Mouse (Mus musculus): ENCODE results near the gene Ubox5. TPM values are rescaled to one million over a fixed set of nuclear protein-coding genes. Genes with fewer than 3 reads are reported as not detected.

Ubox5 gene
- polyA plus RNA-seq, 2 experiments from 2014 or later = 8.4 to 14.8 TPM

GRCm38 (mm10) chr2:130634006-130634738, 4.3 kb upstream of the Ubox5 start:
- ATAC-seq = no peak

DNA sequence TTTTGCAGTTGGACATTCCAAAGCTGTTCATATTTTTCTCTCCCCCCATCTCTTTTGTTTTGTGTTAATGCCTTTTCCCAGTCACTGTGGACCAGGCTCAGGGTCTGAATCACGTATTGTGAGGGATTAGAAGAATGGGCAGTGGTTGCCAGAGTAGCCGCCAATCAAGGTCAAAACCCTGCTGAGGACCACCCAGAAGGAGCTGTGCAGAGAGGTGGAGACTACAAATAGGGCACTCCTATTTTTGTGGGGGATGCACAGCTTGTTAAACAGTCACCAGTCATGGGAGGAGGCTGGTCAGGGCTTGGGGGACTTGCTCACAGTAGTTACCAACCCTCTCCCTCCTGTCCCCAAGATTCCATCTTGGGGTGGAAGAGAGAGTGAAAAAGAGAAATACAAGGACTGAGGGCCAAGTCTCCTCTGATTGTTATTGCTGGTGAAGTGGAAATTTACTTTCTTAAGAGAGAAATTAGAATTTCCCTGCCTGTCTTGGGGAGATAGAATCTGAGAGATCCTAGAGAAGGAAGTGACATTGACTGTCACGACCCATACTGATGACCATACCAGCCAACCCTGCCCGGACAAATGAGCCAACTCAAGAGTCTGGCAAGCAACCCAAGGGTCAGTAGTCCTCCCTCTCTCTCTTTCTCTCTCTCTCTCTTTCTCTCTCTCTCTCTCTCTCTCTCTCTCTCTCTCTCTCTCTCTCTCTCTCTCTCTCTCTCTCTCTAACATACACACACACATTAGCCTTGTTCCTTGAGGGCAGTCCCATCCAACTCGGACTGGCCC, 3.2 kb upstream of the Ubox5 start:
- ATAC-seq = no peak

- no peak for ATAC-seq
Observed at GRCm38 (mm10) chr2:130632416-130632815, 2.6 kb upstream of the Ubox5 start.

- ATAC-seq = peak; percentile 24
Observed at GRCm38 (mm10) chr2:130629080-130629838, 579 bp downstream of the Ubox5 start.

GRCm38 (mm10) chr2:130628424-130628823, 1.4 kb downstream of the Ubox5 start:
- no peak for ATAC-seq

DNA sequence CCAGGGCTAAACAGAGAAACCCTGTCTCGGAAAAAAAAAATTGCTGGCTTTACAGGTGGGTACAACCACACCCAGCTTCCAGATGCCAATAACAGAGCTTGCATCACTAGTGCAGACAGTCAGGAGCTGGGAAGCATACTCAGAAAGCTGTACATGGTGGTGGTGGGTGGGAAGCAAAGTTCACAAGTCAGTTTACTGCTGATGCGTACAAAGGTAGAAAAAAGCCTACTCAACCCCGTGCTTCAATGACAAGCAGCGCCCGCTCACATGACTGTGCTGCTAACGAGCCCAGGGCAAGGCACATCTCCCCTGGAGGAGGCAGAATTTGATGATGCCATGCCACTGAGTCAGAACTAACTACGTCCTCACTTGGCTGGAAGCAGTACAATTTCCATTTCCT, 10.9 kb downstream of the Ubox5 start:
- ATAC-seq = no peak

DNA sequence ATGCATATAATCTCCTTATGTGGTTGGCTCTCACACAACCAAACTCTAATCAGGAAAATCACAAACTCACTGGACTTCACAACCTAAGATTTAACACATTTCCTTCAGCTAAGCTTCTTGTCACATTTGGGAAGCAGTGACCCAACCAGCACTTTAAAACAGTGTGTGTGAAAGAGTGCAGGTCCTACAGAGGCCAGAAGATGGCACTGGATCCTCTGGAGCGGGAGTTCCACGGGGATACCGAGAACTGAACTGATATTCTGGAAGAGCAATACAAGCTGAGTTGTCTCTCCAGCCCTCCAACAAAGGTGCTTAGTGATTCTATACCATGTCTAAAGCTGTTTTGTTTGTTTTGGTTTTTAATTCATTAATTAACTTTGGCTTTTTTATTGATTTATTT, 16.7 kb downstream of the Ubox5 start:
- ATAC-seq = no peak

- no peak for ATAC-seq
Observed at GRCm38 (mm10) chr2:130602195-130602594, 27.6 kb downstream of the Ubox5 start.

DNA sequence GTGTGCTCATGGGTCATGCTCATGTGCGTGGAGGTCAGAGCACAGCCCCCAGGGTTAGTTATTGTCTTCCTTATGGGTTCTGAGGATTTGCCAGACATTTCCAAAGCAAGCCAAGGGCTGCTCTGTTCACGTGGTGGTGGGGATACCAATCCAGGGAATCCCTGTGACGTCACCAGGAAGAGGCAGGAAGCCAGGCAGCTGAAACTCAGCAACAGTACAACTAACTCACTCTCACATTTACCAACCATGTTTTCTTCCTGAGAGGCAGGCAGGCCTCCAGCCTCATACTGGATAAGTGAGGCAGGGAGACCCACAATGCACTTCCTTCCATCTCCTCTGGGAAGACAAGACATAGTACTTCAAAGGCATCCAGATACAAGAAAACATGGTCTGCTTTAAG, 31.4 kb downstream of the Ubox5 start:
- ATAC-seq = no peak

DNA sequence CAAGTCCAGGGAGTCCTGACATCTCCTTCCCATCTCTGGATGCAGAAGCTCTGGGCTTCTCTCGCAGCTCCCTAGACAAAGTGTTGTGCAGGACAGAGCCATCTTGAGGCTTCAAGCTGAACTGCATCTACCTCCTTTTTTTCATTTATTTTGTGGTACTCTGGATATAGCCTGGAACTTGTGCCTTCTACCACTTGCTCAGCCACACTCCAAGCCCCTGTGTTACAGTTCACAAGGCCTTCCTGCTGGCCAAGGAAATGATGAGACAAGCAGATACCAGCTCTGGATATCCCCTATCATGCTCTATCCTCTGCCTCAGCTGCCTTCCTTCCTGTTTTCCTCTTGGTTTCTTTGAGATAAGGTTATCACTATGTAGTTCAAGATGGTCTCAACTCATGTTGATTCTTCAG, 32.2 kb downstream of the Ubox5 start:
- peak; percentile 49 for ATAC-seq

- ATAC-seq = no peak
Observed at GRCm38 (mm10) chr2:130595596-130595995, 34.2 kb downstream of the Ubox5 start.

GRCm38 (mm10) chr2:130591016-130591415, 38.8 kb downstream of the Ubox5 start:
- no peak for ATAC-seq

DNA sequence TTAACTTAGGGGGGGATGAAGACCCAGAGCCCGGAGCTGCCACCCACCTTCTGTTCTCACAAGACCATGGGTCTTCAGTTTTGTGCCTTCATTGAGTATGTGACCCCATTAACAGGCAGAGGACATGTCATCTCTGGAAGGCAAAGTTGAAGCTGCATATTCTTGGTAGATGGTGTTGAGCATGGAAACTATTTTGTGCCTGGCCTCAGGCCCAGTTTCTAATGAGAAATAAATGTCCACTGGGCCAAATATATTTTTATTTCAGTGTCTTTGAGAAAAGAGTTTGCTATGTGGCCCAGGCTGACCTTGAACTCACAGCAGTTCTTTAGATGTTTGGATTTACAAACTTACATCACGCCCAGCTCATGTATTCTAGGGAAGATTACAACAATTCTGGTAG, 40.1 kb downstream of the Ubox5 start:
- no peak for ATAC-seq

DNA sequence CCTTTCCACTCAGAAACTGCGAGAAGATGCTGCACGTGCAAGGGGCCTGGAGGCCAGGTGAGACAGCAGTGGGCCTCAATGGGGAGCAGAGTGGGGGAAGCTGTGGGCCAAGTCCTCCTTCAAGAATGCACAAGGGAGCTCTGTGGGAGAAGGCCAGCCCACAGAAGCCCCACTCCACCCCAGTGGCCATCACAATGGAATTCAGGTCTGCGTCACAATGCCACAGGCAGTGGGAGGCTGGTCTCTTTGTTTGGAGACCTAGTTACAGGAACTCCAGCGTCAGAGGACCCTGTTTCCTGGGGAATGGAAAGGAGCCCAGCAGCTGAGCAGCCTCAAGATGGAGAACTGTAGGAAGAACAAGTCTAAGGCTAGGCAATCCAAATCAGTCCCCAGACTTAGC, 40.7 kb downstream of the Ubox5 start:
- ATAC-seq = no peak

DNA sequence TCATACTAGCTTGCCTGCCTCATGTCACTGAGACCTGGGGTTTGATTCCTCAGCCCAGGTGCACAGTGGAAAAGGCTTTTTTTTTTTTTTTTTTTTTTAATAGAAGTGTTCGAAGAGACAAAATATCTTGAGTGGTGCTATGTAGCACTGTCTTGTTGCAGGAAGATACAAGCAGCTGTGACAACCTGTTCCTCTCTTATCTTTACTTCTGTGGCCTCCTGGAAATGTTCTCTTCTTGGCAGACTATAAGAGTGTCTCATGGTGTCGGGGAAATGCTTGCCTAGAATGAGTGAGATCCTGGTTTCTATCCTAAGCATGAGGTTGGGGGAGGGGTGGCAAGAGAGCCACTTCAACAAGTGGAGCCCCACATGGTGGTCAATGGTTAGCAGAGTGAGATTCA, 41.5 kb downstream of the Ubox5 start:
- no peak for ATAC-seq

DNA sequence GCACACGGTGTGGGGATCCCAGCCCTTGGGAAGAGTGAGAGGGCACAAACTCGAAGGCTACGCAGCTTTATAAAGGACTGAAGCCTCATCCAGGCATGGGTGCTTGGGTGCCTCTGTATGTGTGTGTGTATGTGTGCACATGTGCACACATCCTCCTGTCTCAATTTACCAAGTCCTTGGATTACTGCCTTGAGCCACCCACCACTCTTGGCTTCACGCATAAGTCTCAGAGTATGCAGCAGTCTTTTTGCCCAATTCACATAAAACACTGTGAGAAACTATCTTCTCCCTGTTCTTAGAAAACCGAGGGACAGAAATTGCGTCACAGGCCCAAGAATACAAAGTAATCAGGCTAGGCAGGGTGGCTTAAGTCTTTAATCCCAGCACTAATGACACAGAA, 43.8 kb downstream of the Ubox5 start:
- no peak for ATAC-seq

DNA sequence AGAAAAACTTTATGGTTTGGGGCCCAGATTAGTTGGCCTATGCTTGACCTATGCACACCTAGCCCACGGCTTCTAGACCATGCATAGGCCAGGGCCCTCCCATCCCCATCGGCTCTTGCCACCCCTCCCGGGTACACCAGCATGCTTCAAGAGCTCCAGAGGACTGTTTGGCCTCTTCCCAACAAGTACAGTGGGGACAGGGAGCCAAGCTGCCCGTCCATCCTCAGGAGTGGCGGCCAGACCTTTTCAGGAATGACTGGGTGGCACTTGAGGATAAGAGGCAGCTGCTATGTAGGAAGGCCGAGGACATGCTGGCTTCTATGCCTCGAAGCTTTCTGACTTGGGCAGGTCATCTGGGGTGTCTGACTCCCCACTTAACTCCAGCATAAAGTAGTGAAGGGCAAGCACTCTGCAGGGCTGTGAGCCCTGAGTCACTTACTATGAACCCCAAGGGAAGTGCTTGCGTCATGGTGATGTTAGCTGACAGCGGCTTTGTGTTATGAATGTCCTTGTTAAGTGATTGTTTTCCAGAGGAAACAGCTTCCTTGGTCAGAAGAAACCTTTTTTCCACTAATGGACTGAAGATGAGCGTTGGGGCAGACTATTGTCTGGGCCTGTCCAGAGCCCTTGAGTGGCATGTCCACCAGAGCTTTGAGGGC, 45.8 kb downstream of the Ubox5 start:
- ATAC-seq = no peak

DNA sequence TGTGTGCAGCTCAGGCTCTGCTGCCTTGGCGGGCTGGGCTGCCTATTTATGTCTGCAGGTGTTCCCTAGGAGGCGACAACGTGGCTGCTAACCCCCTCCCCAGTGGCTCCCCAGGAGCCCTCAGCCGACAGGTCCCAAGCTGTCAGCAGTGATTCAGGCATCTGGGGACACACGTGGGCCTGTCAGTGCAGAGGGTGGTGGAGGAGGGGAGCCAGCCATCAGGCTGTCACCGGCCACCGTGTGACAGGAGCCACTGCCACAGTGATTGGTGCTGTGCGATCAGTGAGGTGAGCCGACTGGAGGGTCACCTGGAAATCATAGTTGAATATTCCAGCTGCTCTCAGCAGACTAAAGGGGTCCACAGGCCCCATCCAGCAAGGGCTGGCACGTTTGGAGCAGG, 47.3 kb downstream of the Ubox5 start, which contains the start of gene Avp:
Gene Avp, minus strand, starts transcription at position 3 of the 400 bp plus-strand sequence.
- ATAC-seq = no peak

GRCm38 (mm10) chr2:130581201-130581600, 48.6 kb downstream of the Ubox5 start:
- no peak for ATAC-seq

GRCm38 (mm10) chr2:130579791-130580190, 50.0 kb downstream of the Ubox5 start:
- ATAC-seq = no peak

GRCm38 (mm10) chr2:130578148-130578547, 51.7 kb downstream of the Ubox5 start:
- ATAC-seq = peak; percentile 80

DNA sequence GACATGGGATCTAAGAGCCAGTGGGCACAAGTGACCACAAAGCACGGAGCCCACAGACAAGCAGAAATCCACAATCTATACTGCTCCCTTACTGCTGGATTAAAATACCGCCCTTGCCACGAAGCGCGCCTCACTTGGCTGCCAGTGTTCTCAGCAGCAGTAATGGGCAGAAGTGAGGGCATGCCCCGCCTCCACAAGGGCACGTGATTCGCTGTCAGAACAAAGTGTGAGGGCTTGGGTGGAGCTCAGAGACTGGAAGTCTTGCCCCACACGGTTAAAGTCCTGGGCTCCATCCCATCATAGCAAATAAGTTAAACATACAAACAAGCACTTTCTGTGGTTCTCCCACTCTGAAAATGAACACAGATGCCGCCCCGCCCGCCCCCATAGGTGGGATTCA, 52.2 kb downstream of the Ubox5 start:
- peak; percentile 55 for ATAC-seq

DNA sequence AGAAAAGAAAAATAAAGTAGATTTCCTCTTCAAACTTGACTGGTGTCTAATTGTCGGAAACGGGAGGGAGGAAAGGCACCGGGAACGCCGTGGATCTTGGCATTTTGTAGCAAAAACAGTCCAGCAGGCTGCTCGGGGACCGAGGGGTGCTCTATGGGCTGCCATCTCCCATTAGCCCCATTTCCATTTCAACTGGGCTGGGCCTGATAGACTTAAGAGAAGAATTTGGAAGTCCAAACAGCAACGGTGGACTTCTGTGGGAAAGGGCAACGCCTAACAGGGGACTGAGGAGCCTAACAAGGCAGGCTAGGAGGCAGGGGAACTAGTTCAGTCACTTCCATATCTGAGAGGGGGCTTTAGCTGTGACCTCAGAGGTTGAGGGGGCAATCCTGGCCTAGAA, 52.8 kb downstream of the Ubox5 start:
- no peak for ATAC-seq

Data from CD4-positive, CD25-positive, alpha-beta regulatory T cell, adult 4 months (primary cell).